Mouse (Mus musculus) CH12.LX (cell line): ENCODE measurements around the gene Dusp3.

ENCODE experiments used
- CTCF ChIP-seq, 2 experiments: IDR thresholded peaks in 1 of 2; conservative IDR thresholded peaks in 1 of 2; 2 replicates each; pipeline ENCODE4 v1.5.1; 2011 to 2012; ENCODE audit warnings: low read depth in 2 of 2, low read length in 2 of 2, improper control_type of control experiment in 1 of 2, inconsistent platforms in 1 of 2, mild to moderate bottlenecking in 1 of 2, moderate library complexity in 1 of 2
- EP300 ChIP-seq: IDR thresholded peaks from 2 replicates; pipeline ENCODE4 v1.6.1; 2011; ENCODE audit warnings: low read length, improper control_type of control experiment
- POLR2A ChIP-seq: IDR thresholded peaks from 2 replicates; pipeline ENCODE4 v1.6.1; 2011; ENCODE audit warnings: low read depth, mild to moderate bottlenecking, improper control_type of control experiment, low read length

DNA sequence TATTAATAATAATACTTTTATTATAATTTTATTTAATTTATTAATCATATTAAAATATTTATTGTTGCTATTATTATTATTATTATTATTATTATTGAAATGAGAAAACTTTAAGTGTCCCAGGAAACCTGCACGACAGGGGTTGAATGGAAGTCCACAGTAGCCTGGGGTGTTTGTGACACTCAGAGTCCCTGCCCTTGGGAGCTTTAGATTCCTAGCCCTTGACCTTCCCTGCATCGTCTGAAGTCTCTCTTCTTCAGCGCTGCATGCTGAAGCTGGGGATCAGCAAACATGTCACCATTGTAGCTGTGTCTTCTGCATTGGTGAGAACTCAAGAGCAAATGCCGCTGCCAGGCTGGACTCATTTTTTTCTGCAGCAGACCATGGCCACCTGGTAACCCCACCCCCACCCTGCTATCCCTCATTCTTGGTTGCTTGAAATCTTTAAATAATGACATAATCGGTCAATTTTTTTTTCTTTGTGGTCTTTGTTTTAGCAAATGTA lies 48.7 kb upstream of the Dusp3 start:
- no peak for TF ChIP-seq POLR2A
- TF ChIP-seq CTCF (conservative IDR thresholded peaks at IDR 0.05 in 1 of 2, IDR thresholded peaks at IDR 0.05 in 1 of 2; ENCODE audit: low read depth in 2 of 2, low read length in 2 of 2), result no peak
- TF ChIP-seq EP300, result no peak
